Mouse (Mus musculus) C2C12 (cell line): ENCODE measurements around the gene Prss57. TPM values are rescaled to one million over a fixed set of nuclear protein-coding genes. Genes with fewer than 3 reads are reported as not detected.

ENCODE experiments used
- H3K27me3 ChIP-seq: one replicate; pipeline ENCODE4 v1.6.1; 2011; ENCODE audit not compliant: control insufficient read depth, insufficient read depth, insufficient read length
- H3K36me3 ChIP-seq: one replicate; pipeline ENCODE4 v1.6.1; 2011; ENCODE audit not compliant: control insufficient read depth, insufficient read depth
- H3K4me3 ChIP-seq: one replicate; pipeline ENCODE4 v1.5.1; 2011; ENCODE audit warnings: mild to moderate bottlenecking, control low read depth; ENCODE audit not compliant: poor library complexity, insufficient read depth, severe bottlenecking
- H3K79me2 ChIP-seq: one replicate; pipeline ENCODE4 v1.6.1; 2011; ENCODE audit not compliant: control insufficient read depth, insufficient read depth
- H3K79me3 ChIP-seq: one replicate; pipeline ENCODE4 v1.6.1; 2011; ENCODE audit warnings: low read depth, control low read depth
- H3ac ChIP-seq: one replicate; pipeline ENCODE3; 2011; ENCODE audit warnings: low read depth; ENCODE audit not compliant: control insufficient read depth, insufficient read length
- CEBPB ChIP-seq: IDR thresholded peaks from one replicate; pipeline ENCODE4 v1.6.1; 2011; ENCODE audit warnings: low read depth, mild to moderate bottlenecking, control low read depth, moderate library complexity
- CTCF ChIP-seq: IDR thresholded peaks from one replicate; pipeline ENCODE4 v1.5.1; 2011; ENCODE audit not compliant: control insufficient read depth, insufficient read depth, insufficient read length
- FOSL1 ChIP-seq: IDR thresholded peaks from one replicate; pipeline ENCODE4 v1.8.0; 2011; ENCODE audit warnings: mild to moderate bottlenecking, low read length; ENCODE audit not compliant: poor library complexity, insufficient read depth, severe bottlenecking
- MAX ChIP-seq: IDR thresholded peaks from one replicate; pipeline ENCODE4 v1.6.1; 2011; ENCODE audit warnings: mild to moderate bottlenecking, control low read depth
- MYOD1 ChIP-seq: IDR thresholded peaks from one replicate; pipeline ENCODE4 v1.6.1; 2011; ENCODE audit warnings: low read depth; ENCODE audit not compliant: control insufficient read depth, insufficient read length
- MYOG ChIP-seq: IDR thresholded peaks from one replicate; pipeline ENCODE4 v1.6.1; 2011; ENCODE audit not compliant: control insufficient read depth, insufficient read length; ENCODE audit errors: extremely low read depth
- USF1 ChIP-seq: IDR thresholded peaks from one replicate; pipeline ENCODE4 v1.6.1; 2011; ENCODE audit warnings: low read depth, mild to moderate bottlenecking, control low read depth, moderate library complexity
- polyA plus RNA-seq: library from polyadenylated mRNA; unstranded; fragments of >200 nt; fragmentation: generic; extraction: Trizol; gene quantifications from one replicate; pipeline ENCODE4 v1.2.1, GENCODE M21; 2012; ENCODE audit warnings: missing spikeins

Prss57 gene
- polyA plus RNA-seq, 1 experiment: not detected

DNA sequence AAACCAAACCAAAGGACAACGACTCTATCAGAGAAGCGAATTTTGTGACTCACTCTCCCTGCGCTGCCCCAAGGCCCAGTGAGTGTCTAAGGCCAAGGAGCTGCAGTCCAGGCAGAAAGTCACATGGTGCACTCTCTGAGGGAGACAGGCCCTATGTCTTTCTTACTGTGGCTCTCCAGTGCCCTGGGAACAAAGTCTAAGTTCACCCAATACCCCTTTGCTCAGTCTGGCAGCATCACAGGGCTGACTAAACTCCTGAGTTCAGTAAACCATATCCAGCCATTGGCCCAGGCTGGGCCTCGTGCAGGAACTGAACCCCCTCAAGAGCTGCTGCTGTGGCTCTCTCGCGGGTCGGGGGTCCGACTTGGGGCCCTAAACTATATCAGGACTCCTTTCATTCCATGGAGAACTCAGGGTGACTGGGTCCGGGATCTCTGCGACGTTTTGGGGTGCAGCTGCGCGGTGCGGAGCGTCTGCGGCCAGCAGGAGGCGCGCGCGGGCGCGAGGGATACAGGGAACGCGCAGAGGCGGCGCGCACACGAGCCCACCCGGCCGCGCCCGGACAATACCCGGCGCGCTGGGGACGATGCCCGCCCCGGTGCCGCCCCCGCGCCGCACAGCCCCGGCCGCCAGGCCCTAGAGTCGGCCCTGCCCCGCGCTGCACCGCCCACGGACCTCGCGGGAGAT, 2.4 kb upstream of the Prss57 start, which contains the start of gene Palm:
TSS of gene Palm (plus strand) at position 522 of the 687 bp plus-strand sequence.
- Histone ChIP-seq H3K4me3 (peak within 1 kb of the TSS; percentile 50), H3K79me2 (peaks cover 40% of the 10 kb centered on the region), H3ac (peak within 1 kb of the TSS; percentile 63), H3K79me3 (no peaks in the 10 kb centered on the region), H3K27me3 (no peaks in the 10 kb centered on the region), H3K36me3 (no peaks in the 10 kb centered on the region)
- peak; percentile 35 for TF ChIP-seq USF1
- no peak for TF ChIP-seq MYOD1
- TF ChIP-seq MAX: peak; percentile 45
- TF ChIP-seq FOSL1: no peak
- TF ChIP-seq MYOG: no peak
- TF ChIP-seq CTCF: peak; percentile 97
- no peak for TF ChIP-seq CEBPB

DNA sequence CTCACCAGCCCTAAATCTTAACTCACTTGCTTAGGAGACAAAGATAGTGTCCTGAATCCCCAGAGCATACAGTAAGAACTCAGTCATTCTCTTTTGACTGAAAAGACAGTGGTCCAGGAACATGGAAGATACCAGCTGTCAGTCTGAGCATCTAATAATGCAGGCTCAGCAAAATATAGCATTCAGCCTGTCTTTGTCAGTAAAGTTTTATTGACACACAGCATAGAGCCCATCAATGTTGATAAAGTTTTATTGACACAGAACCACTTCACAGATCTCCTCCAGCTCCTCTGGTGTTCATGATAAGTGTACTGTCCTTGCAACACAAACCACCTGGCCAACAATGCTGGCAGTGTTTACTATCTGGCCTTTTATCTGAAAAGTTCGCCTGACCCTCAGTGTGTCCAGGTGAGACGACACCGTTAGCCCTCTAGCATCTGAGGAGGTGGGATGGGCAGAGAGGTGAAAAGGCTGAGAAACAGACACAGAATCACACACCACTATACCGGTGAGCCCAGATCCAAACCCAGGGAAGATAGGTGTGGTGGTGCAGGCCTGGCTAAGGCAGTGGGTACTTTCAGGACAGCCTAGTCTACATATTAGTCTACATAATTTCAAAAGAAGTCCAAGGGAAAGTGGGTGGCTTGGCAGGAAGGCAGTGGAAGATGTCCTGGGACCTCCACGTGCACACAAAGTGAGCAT, 1.7 kb upstream of the Prss57 start:
- H3K79me3 ChIP-seq: no peaks in the 10 kb centered on the region
- no peak for TF ChIP-seq MYOD1
- TF ChIP-seq CEBPB: no peak
- no peak for TF ChIP-seq USF1
- no peak for TF ChIP-seq MAX
- no peak for TF ChIP-seq FOSL1
- TF ChIP-seq MYOG: no peak
- no peak for TF ChIP-seq CTCF
- no peak overlapping the region for H3ac ChIP-seq
- H3K79me2 ChIP-seq: peaks cover 33% of the 10 kb centered on the region
- H3K27me3 ChIP-seq: no peaks in the 10 kb centered on the region
- H3K36me3 ChIP-seq: no peaks in the 10 kb centered on the region
- no peak overlapping the region for H3K4me3 ChIP-seq

- TF ChIP-seq USF1 (no peak), FOSL1 (no peak)
- peaks cover 9% of the 10 kb centered on the region for H3K79me2 ChIP-seq
- no peak overlapping the region for H3ac ChIP-seq
Measured at GRCm38 (mm10) chr10:79789581-79789980, 1.2 kb downstream of the Prss57 start.

GRCm38 (mm10) chr10:79788386-79789158, 2.2 kb downstream of the Prss57 start:
- Histone ChIP-seq H3K27me3 (no peaks in the 10 kb centered on the region), H3K4me3 (no peak overlapping the region), H3K79me2 (peaks cover under 1% of the 10 kb centered on the region), H3K79me3 (no peaks in the 10 kb centered on the region), H3ac (no peak overlapping the region), H3K36me3 (no peaks in the 10 kb centered on the region)
- peak; percentile 12 for TF ChIP-seq MAX
- TF ChIP-seq MYOG: no peak
- no peak for TF ChIP-seq MYOD1
- TF ChIP-seq FOSL1: no peak
- TF ChIP-seq CTCF: peak; percentile 42

More at GRCm38 (mm10) chr10:79789581-79789980, 1.2 kb downstream of the Prss57 start:
- H3K36me3 ChIP-seq: no peaks in the 10 kb centered on the region
- H3K27me3 ChIP-seq: no peaks in the 10 kb centered on the region
- H3K79me3 ChIP-seq: no peaks in the 10 kb centered on the region
- no peak overlapping the region for H3K4me3 ChIP-seq

- Histone ChIP-seq H3ac (no peak overlapping the region), H3K27me3 (no peaks in the 10 kb centered on the region), H3K79me2 (no peaks in the 10 kb centered on the region), H3K79me3 (no peaks in the 10 kb centered on the region), H3K4me3 (no peak overlapping the region), H3K36me3 (no peaks in the 10 kb centered on the region)
- TF ChIP-seq MAX (no peak), CEBPB (no peak), CTCF (no peak), FOSL1 (no peak), MYOD1 (no peak), USF1 (no peak), MYOG (no peak)
Measured at GRCm38 (mm10) chr10:79783920-79784800, 6.6 kb downstream of the Prss57 start.
